ENCODE assay signal across 13 mouse cellular contexts in genomic region chr17:29300926-29301325, GRCm38 (mm10).
"Had no signal": no experiment of that assay in that cellular context is flagged by ENCODE, and none has a peak within 500 bp of the region (broad histone marks: within the 10 kb centered on the region; RNA-seq: fewer than 3 reads in every experiment).

No protein-coding gene starts in this region.

- H3K9me3 ChIP-seq: limb, embryonic 15.5 days; liver, embryonic 12.5 days; midbrain, embryonic 10.5 days; midbrain, embryonic 15.5 days; neural tube, embryonic 12.5 days had no signal

- H3K4me3 ChIP-seq: limb, embryonic 15.5 days; liver, embryonic 12.5 days; midbrain, embryonic 10.5 days; midbrain, embryonic 15.5 days; neural tube, embryonic 12.5 days had no signal

- H3K27ac ChIP-seq: limb, embryonic 15.5 days; liver, embryonic 12.5 days; midbrain, embryonic 10.5 days; midbrain, embryonic 15.5 days; neural tube, embryonic 12.5 days; stomach, postnatal 0 days had no signal

- ATAC-seq: liver, embryonic 12.5 days; midbrain, embryonic 15.5 days had no signal

- DNase-seq: kidney, adult 11 months; kidney, adult 9 months; lung, embryonic 14.5 days; lung, postnatal 10 days; lung, postnatal 4 days; thymus, adult 18-20 months; thymus, postnatal 25 days had no signal

- H3K9ac ChIP-seq: limb, embryonic 15.5 days; liver, embryonic 12.5 days; lung, embryonic 14.5 days; midbrain, embryonic 15.5 days; neural tube, embryonic 12.5 days had no signal

- H3K4me2 ChIP-seq: limb, embryonic 15.5 days; liver, embryonic 12.5 days; lung, embryonic 14.5 days; midbrain, embryonic 15.5 days; neural tube, embryonic 12.5 days had no signal

- H3K4me1 ChIP-seq: midbrain, embryonic 15.5 days had no signal

- H3K27me3 ChIP-seq: limb, embryonic 15.5 days; midbrain, embryonic 15.5 days; neural tube, embryonic 12.5 days had no signal
